Mouse (Mus musculus) megakaryocyte progenitor cell, adult 5-6 weeks (primary cell): Measurements from ENCODE around the gene Opn3. TPM values are rescaled to one million over a fixed set of nuclear protein-coding genes. Genes with fewer than 3 reads are reported as not detected.

Experiments used
- total RNA-seq, 2 experiments: library from RNA; stranded (forward) in 1 of 2; stranded (reverse) in 1 of 2; fragments of 157-497, 149-512 nt in 1 of 2; fragments of 200-1000 nt in 1 of 2; gene quantifications; 2 replicates each; pipeline versions ENCODE4 v1.2.3 to v1.2.4; 2015 to 2017

The Opn3 gene
- total RNA-seq, 2 experiments from 2014 or later: 0.25 to 0.37 TPM

Other genes starting within 250 kb of the Opn3 start
- not detected in 2 replicates for gene Rgs7, start 200.3 kb downstream of the Opn3 start, total RNA-seq (2015)
- gene Rgs7, start 200.3 kb downstream of the Opn3 start, total RNA-seq (2017): not detected in 2 replicates
- 3.0 and 3.4 TPM in 2 replicates for gene Kmo, start 72.4 kb downstream of the Opn3 start, total RNA-seq (2015)
- 6.4 and 7.1 TPM in 2 replicates for gene Kmo, start 72.4 kb downstream of the Opn3 start, total RNA-seq (2017)
- gene Fh1, start 67.1 kb downstream of the Opn3 start, total RNA-seq (2015): 162 and 179 TPM in 2 replicates
- gene Fh1, start 67.1 kb downstream of the Opn3 start, total RNA-seq (2017): 104 and 121 TPM in 2 replicates
- 9.6 and 11.8 TPM in 2 replicates for gene Chml, start 125 bp upstream of the Opn3 start, total RNA-seq (2015)
- 16.4 and 17.1 TPM in 2 replicates for gene Chml, start 125 bp upstream of the Opn3 start, total RNA-seq (2017)
- not detected in 2 replicates for gene Wdr64, start 5.8 kb upstream of the Opn3 start, total RNA-seq (2015)
- not detected in 2 replicates for gene Wdr64, start 5.8 kb upstream of the Opn3 start, total RNA-seq (2017)
- 59.1 and 64.4 TPM in 2 replicates for gene Exo1, start 187.8 kb upstream of the Opn3 start, total RNA-seq (2015)
- gene Exo1, start 187.8 kb upstream of the Opn3 start, total RNA-seq (2017): 30.8 and 30.9 TPM in 2 replicates
- not detected in 2 replicates for gene Gm38100, start 227.6 kb upstream of the Opn3 start, total RNA-seq (2015)
- gene Gm38100, start 227.6 kb upstream of the Opn3 start, total RNA-seq (2017): not detected in 2 replicates